8 mouse cellular contexts compared by ENCODE assay signal in the genomic region with DNA sequence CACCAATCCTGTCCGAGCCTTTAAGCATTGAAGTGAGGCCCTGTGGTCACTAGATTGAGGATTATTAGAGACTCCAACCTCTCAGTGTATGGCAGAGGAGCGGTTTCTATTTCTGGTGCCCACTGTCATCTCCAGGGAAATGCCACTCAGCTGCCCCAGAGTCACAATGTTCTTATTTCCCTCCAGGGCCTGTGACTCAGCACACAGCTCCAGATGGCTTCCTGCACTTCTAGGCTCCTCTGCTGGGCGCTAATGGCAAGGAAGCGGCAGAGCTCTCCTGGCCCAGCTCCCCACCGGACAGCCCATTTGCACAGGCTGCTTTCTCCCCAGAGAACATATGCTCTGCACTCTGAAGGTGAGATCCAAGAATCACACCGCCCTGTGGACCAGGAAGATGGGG.
DNase-seq lines count a peak whose midpoint lies in the region; ATAC-seq and TF ChIP-seq lines count a peak whose summit lies in the region.

No protein-coding gene starts in this region.

- no peak overlapping the region for H3K4me2 ChIP-seq in lung, embryonic 14.5 days
- no peak overlapping the region for H3K4me2 ChIP-seq in embryonic facial prominence, embryonic 14.5 days (ENCODE audit: low read depth, low read length)
- no peak overlapping the region for H3K4me2 ChIP-seq in intestine, embryonic 15.5 days (replicated peaks)

- ATAC-seq in lung, embryonic 14.5 days (ENCODE audit: insufficient read depth): peak; percentile 56; the same call in 1 of the 2 replicates
- ATAC-seq in embryonic facial prominence, embryonic 14.5 days (ENCODE audit: low read depth): no peak
- ATAC-seq in intestine, embryonic 15.5 days: no peak

- H3K4me1 ChIP-seq in lung, embryonic 14.5 days (ENCODE audit: insufficient read depth): no peaks in the 10 kb centered on the region
- H3K4me1 ChIP-seq in lung, adult 2 months (ENCODE audit: control insufficient read depth, insufficient read depth, low read length): peaks cover 4% of the 10 kb centered on the region; the same call in 1 of the 2 replicates
- H3K4me1 ChIP-seq in brown adipose tissue, adult 24 weeks (ENCODE audit: control insufficient read depth, insufficient read depth, insufficient read length, low read length): no peaks in the 10 kb centered on the region
- H3K4me1 ChIP-seq in embryonic facial prominence, embryonic 14.5 days (ENCODE audit: control insufficient read depth, insufficient read depth, low read length): no peaks in the 10 kb centered on the region
- H3K4me1 ChIP-seq in intestine, embryonic 15.5 days (replicated peaks): no peaks in the 10 kb centered on the region

- TF ChIP-seq POLR2A in lung, adult 2 months (IDR thresholded peaks at IDR 0.05; ENCODE audit: borderline replicate concordance, extremely low read depth, low read depth, low read length): no peak

- WGBS in lung, embryonic 14.5 days: 55% methylated on average over 6 of the region's 6 CpGs
- WGBS in lung, adult 2 months: 25% methylated on average over 6 of the region's 6 CpGs
- 45% methylated on average over 6 of the region's 6 CpGs for WGBS in embryonic facial prominence, embryonic 14.5 days
- WGBS in intestine, embryonic 15.5 days: 70% methylated on average over 6 of the region's 6 CpGs

- no peak overlapping the region for H3K9ac ChIP-seq in lung, embryonic 14.5 days
- no peak overlapping the region for H3K9ac ChIP-seq in embryonic facial prominence, embryonic 14.5 days (ENCODE audit: low read depth, low read length)
- no peak overlapping the region for H3K9ac ChIP-seq in intestine, embryonic 15.5 days

- TF ChIP-seq CTCF in lung, embryonic 14.5 days (IDR thresholded peaks at IDR 0.05; ENCODE audit: low read depth): no peak
- TF ChIP-seq CTCF in lung, adult 2 months (IDR thresholded peaks at IDR 0.05; ENCODE audit: insufficient read depth, low read length): no peak

- H3K9me3 ChIP-seq in lung, embryonic 14.5 days (ENCODE audit: low read depth, low read length): no peaks in the 10 kb centered on the region
- 0 out of 2 replicates have a peak, but pooled peaks cover 2% of the 10 kb centered on the region for H3K9me3 ChIP-seq in embryonic facial prominence, embryonic 14.5 days (ENCODE audit: control insufficient read depth, low read length)
- no peaks in the 10 kb centered on the region for H3K9me3 ChIP-seq in intestine, embryonic 15.5 days

- no peaks in the 10 kb centered on the region for H3K36me3 ChIP-seq in lung, embryonic 14.5 days (ENCODE audit: insufficient read depth)
- no peaks in the 10 kb centered on the region for H3K36me3 ChIP-seq in embryonic facial prominence, embryonic 14.5 days (ENCODE audit: control insufficient read depth, insufficient read depth, low read length)
- no peaks in the 10 kb centered on the region for H3K36me3 ChIP-seq in intestine, embryonic 15.5 days

- no peak overlapping the region for H3K4me3 ChIP-seq in lung, embryonic 14.5 days (ENCODE audit: low read depth, low read length)
- H3K4me3 ChIP-seq in lung, adult 2 months (replicated peaks; ENCODE audit: extremely low read depth, low read depth, low read length): no peak overlapping the region
- no peak overlapping the region for H3K4me3 ChIP-seq in brown adipose tissue, adult 24 weeks (ENCODE audit: insufficient read depth, low read depth, low read length)
- H3K4me3 ChIP-seq in embryonic facial prominence, embryonic 14.5 days (ENCODE audit: low read depth, low read length): no peak overlapping the region
- H3K4me3 ChIP-seq in intestine, embryonic 15.5 days (replicated peaks): no peak overlapping the region

- peak; percentile 55 for DNase-seq in lung, embryonic 14.5 days
- no peak for DNase-seq in lung, adult 2 months
- DNase-seq in embryonic facial prominence, embryonic 14.5 days (ENCODE audit: low spot score): peak; percentile 34
- DNase-seq in heart, postnatal 14 days: peak; percentile 55
- DNase-seq in lung, postnatal 25 days (ENCODE audit: low spot score): peak; percentile 42
- no peak for DNase-seq in urinary bladder, adult 2 months (ENCODE audit: low spot score)

- H3K27me3 ChIP-seq in lung, embryonic 14.5 days (ENCODE audit: insufficient read depth, low read length): no peaks in the 10 kb centered on the region
- H3K27me3 ChIP-seq in embryonic facial prominence, embryonic 14.5 days (replicated peaks; ENCODE audit: control insufficient read depth, insufficient read depth, low read length): no peaks in the 10 kb centered on the region
- H3K27me3 ChIP-seq in intestine, embryonic 15.5 days (replicated peaks): no peaks in the 10 kb centered on the region

- intact Hi-C loops in heart, postnatal 14 days (cut with DNase I): loop anchor here (5.0 kb wide), 1 partner anchor 84 kb away; no protein-coding TSS in a partner anchor

- no peak overlapping the region for H3K27ac ChIP-seq in lung, embryonic 14.5 days (ENCODE audit: low read depth)
- H3K27ac ChIP-seq in brown adipose tissue, adult 24 weeks (replicated peaks; ENCODE audit: low read depth, low read length): peak overlapping the region; percentile 49
- no peak overlapping the region for H3K27ac ChIP-seq in embryonic facial prominence, embryonic 14.5 days (replicated peaks; ENCODE audit: low read depth, low read length)
- no peak overlapping the region for H3K27ac ChIP-seq in intestine, embryonic 15.5 days

Comparison
In these comparisons a context has a peak if more than half of its experiments do, and no peak if none do; other contexts are left out.
1. DNase-seq: peak in lung, embryonic 14.5 days (single experiment), embryonic facial prominence, embryonic 14.5 days (single experiment), heart, postnatal 14 days (2 of 2) and lung, postnatal 25 days (single experiment); none in lung, adult 2 months (single experiment) and urinary bladder, adult 2 months (single experiment).